Mouse (Mus musculus): ENCODE measurements at regions not wholly inside any gene's neighbourhood (a gene's known extent, or its start where the extent isn't known, plus 50 kb on each side); places are given as distances from the start of the nearest gene placed in this dataset.

DNA sequence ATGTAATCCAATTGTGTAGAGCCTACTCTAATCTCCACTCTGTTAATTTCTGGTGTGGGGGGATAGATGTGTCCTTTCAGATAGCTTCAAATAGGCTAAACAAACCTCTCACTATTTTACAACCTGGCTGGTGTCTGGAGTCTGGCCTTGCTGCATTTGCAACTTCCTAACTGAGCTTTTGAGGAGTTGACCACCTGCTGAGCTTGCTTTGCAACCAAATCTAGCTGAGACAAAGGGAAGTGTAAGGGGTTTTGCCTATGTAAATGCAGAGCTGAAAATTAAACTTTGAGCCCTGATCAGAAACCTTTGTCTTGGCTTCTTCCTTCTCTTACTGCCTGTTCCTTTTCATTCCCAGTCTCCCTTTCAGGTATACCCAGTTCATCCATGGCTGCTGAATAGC, 404.3 kb downstream of the Cetn3 start:
- no peak for DNase-seq (ENCODE audit: low read depth, low spot score)

DNA sequence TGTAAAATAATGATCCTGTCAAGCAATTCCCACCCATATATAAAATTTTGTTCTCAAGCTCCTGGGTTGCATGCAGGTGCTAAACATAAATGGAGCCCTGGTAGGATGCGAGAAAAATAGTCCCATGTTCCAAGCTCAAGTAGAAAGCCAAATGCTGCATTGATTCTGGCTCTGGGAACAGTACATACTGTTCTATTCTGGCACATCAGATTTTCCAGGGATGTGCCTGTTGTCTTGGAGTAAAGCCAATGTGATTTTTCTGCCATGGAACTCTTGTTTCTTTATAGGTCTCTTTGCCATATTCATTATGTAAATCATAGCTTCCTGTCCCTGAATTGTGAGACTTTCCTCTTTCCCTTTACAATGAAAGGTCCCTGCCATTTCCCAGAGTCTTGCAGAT, 417.9 kb downstream of the Cetn3 start:
- DNase-seq (ENCODE audit: low read depth, low spot score) = no peak

DNA sequence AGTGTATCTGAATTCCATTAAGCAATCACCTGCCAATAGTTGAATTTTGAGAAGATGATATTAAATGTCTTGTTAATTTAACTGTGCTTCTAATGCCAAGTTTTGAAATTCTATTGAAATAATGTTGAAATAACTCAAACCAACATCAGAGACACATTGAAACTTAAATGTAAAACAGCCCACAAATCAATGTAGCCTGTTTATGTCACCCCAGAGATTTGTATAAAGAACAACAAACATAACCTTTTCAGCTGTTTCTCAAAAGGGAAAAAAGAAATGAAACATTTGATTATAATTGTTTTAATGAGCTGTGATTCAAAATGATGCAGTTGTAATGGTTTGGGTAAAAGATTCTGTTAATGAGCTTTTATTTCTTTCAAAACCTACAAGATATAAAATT, 442.6 kb downstream of the Cetn3 start:
- DNase-seq (ENCODE audit: low read depth, low spot score) = no peak

DNA sequence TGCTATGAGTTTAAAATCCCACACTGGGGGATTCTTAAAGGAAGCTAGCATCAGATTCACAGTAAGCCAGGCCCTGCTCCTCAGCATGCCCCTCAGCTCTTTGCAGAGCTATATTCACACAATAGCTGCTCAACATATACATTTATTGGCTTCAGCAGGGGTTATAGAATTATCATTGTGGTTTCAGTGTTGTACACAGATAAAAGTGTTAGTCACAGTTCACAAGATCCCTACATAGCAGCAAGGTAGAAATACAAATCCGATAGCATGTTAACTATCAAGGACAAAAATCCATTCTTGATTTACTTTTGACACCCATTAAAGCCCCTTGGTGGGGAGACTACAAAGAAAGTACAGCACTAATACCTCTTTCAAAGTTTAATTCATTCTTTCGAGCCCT, 451.0 kb downstream of the Cetn3 start:
- no peak for DNase-seq (ENCODE audit: low read depth, low spot score)

DNA sequence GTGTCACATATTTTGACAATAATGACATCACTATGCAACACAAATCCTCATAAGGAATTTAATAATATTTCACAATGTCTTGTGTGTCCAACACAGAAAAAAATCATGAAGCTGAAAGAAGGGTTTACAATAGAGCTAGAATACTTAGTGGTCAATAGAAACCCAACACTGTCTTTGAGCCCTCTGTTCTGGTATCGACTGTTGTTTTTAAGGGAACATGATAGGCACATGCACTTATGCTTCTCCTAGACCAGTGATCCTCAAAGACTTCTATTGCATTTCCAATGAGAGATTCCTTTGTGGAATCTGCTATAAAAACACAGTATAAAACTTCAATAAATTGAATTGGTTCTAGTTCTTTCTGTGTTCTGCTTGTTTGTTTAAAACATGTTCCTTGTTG, 463.4 kb downstream of the Cetn3 start:
- no peak for DNase-seq (ENCODE audit: low read depth, low spot score)

DNA sequence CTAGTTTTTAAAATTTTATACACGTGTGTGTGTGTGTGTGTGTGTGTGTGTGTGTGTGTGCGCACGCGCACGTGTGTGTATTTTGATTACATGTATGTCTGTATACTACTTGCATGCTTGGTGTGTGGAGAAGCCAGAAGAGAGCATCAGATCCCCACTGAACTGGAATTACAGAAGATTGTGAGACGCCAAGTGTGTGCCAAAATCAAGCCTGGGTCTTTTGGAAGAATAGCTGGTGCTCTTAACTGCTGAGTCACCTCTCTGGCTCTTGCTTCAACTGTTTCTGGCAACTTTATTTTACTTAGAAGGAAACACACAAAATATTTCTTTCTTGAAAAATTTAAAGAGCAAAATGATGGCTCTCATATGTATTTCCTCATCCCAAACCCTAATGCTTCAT, 467.5 kb downstream of the Cetn3 start:
- no peak for DNase-seq (ENCODE audit: low read depth, low spot score)

DNA sequence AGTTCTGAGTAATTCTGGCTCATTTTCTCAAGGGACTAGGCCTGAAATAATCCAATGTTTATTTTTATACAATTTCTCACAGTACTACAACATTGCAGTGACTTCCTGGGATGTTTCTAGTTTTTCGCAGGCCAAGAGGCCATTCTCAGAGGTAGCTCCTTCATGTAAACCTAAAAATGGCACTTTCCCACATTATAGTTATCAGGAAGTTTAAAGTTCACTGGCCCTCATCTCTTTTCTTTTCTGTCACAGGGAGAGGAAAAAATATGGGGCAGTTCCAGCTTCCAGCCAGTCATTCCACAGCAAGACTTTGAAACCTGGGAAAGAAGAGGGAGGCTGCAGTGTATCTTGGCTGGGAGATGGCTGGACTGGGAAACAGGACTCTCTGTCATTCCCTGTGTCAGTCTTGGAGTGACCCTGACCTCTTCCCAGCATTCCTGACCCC, 475.6 kb downstream of the Cetn3 start:
- DNase-seq (ENCODE audit: low read depth, low spot score) = no peak

DNA sequence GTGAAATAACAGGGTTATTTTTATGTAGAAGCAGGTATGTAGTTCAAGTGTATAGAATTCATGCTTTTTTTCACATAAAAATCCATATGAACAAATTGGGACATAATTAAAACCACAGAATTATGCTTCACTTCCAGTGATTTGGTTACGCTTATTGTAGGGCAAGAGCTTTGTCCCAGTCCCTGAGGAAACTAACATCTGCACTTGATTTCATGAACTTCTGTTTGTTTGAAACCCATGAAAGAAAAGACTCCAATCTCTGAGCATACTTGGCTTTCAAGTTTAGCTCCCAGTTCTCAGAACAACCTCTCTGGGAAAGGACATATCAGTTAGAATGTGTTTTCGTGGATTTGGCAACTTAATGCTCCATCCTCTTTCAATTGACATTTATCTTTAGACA, 481.4 kb downstream of the Cetn3 start:
- no peak for DNase-seq (ENCODE audit: low read depth, low spot score)

DNA sequence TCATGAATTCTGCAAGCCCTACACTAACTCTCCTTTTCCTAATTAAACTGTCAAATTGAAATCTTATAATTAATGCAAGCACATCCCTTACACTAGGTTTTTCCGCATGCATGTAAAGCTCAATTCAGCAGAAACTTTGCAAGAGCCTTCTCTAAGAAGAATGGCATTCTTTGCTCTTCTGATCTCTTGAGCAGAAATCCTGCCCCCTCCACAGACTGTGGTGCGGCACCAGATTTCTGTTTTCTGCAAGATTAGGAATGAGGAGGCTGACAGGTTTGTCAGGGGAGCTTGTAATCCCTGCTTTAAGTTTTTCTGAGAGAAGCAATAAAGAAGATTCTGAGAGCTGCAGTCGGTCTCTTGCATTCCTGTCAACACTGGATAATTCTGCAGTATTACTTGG, 482.3 kb downstream of the Cetn3 start:
- no peak for DNase-seq (ENCODE audit: low read depth, low spot score)

DNA sequence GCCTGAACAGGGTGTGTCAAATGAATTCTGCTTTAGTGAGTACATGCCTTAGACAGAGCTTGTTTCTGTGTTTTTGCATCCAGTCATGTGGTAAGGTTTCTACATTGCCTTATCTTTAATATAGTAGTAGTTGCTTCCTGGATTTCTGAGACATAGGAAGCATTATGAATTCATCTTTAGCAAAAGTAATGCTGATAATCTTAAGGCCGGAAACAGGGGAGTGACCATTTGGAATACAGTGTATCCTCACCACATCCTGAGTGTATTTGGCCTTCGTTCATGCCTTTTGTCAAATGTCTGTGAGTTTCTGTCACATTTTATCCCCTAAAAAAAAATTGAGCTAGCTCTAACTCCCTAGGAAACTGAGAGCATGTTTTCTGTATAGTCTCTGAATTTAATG, 482.9 kb downstream of the Cetn3 start:
- DNase-seq (ENCODE audit: low read depth, low spot score) = no peak

DNA sequence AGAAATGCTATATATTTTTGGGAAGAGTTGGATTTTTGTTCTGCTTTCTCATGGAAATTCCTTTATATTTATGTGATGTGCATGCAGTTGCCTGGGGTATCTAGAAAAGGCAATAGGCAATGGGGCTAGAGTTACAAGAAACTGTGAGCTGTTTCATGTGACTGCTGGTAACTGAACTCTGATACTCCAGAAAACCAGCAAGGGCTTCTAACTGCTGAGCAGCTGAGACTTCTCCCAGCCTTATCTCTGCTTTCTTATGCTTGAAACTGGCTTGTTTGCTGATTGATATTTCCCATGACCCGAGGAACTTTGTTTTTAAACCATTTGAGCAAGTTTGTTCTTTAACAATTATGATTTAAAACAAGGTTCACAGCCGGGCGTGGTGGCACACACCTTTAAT, 491.9 kb downstream of the Cetn3 start:
- DNase-seq (ENCODE audit: low read depth, low spot score) = no peak

DNA sequence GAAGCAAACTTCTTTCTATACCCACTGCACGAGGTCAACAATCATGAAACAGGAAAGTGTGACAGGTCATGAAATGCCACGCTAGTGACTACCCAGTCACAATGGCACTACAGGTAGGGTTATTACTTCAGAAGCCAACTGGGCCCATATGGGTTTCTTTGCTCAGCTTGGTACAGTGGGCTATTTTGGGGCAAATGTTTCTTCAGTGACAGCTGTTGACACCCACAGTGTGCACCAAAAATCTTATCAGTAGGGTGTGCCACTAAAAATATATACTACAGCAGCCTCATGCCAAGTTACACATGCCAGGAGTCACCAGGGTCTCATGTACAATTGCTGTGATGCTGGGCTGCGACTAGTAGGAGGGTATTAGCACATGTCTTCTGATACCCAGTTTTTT, 493.1 kb downstream of the Cetn3 start:
- no peak for DNase-seq (ENCODE audit: low read depth, low spot score)

DNA sequence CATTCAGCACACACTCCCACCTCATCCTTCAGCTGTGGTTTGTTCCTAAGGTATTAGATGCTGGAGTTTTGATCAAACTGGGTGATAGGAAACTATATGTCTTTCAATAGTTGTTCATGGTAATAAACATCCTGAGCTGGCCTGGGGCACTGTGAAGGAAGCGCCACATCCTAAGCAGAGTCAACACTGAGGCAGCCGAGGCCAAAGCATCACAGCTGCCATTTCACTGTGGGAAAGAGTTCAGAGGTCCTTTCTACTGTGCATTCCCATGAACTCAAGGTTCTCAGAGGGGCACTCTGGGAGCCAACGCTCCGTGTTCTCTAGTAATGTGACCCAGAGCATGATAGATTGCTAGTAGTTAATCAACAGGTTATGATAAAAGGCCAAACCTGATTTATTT, 497.9 kb downstream of the Cetn3 start:
- no peak for DNase-seq (ENCODE audit: low read depth, low spot score)

DNA sequence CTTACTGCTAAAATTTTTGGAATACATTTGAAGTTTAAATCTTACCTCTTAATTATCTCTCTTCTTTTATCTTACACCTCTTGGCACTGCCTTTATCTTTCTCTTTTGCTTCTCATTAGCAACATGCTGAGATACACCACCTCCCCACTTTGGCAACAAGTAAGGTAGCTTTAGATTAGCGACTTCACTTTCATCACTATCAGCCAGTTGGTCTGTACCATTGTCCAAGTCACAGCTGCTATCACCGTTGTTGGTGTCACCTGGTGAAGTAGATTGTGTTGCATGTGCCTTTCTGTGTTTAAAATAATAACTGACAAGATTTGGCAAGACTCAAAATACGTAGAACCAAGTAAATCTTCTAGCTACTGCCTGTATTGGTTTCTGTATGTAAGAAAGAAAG, 513.0 kb downstream of the Cetn3 start:
- no peak for DNase-seq (ENCODE audit: low read depth, low spot score)

DNA sequence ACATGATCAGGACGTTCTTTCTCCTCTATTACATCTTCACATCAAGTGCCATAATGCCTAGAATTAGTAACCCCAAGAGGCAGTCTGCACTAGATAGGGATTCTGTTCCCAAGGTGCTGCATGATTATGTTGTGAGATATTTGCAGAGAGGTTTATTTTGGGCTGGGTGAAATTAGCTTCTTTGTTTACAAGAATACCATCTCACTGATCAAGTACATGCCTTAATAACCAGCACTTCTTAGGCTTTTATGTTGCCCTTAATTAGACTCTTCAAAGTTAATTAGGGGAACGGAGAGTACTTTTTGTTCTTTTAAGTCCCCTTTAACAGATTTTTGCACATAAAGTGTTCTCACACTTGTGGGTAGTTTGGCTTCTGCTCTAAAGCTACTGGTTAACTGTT, 521.4 kb downstream of the Cetn3 start:
- no peak for DNase-seq (ENCODE audit: low read depth, low spot score)

DNA sequence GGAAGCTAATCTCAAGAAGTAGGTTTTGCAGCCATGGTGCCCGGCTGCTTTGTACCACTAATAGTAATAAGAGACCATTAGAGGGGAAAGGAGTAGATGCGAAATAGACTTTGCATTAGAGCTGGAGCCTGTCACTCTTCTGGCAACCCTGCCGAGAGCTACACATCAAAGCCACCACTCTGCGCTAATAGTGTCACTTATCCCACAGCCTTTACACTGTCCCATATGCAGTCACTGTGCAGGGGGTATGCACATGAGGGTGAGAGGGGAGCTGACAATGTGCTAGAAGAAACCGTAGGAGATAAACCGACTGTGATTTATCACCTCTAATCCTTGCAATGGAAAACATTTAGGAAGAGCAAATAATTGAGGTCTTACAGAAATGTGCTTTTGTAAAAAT, 522.2 kb downstream of the Cetn3 start:
- DNase-seq (ENCODE audit: low read depth, low spot score) = no peak

DNA sequence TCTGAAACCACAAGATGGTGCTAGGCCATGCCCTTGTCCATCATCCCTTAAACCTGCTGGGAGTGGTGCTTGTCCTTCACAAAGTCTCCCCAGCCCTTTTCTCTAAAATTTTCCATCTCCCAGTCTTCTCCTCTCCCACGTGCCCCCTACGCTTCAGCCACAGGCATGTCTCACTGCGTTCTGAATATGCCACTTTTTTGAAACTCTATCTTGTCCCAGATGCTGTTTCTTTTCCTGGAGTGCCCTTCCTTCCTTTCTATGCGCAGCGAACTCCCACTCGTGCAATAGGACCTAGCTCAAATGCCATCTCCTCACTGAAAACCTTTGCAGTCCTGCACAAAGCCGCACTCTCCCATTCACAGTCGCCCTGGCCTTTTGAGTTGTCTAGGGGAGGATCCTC, 525.5 kb downstream of the Cetn3 start:
- no peak for DNase-seq (ENCODE audit: low read depth, low spot score)

DNA sequence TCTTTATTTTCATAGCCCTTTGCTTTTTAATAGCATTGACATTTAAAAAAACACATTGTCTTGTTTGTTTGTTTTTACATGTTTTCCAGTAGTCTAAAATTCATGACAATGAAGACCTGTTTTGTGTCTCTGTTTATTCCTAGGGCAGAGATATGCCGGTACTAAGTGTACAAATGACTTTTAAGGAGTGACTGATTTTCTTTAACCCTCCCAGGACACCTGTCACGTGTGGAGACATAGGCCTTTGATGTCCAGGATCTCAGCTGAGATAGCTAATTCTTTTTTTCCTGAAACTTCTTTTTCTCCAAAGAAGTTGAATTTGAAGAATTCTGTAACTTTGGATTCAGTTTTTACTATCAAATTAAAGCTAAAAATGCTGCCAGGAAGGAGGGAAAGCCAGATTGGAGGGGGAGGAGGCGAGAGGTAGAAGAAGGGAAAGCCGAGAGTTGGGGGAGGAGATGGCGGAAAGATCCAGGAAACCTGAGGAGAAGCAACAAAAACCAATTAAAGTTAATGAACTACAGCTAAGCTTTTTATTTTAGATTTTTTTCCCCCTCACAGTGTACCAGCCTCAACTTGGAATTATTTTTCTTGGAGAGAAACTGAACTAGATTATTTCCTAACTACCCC, 533.8 kb downstream of the Cetn3 start:
- no peak for DNase-seq (ENCODE audit: low read depth, low spot score)

DNA sequence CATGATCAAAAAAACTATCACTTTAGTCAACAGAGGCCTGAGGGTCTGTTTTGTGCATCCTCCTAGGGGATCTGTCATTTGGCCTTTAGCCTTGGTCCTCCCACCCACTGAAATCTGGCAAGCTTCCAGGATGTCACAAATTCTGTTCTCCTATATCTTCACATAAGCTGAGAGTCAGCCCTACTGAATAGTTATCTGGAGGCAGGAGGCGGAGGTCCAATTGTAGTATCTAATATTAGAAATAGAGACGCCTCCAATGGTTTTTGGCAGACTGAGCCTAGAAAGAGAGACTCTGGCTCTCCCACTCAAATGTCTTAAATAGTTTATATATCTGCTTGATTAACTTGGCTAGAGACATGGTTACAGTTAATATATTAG, 534.3 kb downstream of the Cetn3 start:
- no peak for DNase-seq (ENCODE audit: low read depth, low spot score)

DNA sequence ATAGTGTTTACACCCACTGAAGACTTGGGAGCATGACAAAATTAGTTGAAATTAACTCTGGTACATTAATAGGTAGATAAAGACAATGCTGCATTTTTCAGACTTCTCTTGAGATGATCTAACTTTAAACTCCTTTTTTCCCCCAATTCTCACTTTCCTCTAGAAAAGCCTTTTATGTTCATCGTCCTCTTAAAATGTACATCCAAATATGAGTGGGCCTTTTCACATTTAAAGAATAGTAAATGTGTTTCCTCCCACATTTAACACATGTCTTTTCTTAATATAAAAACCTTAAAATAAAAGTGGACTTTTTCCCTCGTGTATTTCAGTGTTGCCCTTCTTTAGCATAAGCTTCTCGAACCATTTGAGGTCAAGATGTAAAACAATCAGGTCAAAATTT, 535.5 kb downstream of the Cetn3 start:
- DNase-seq (ENCODE audit: low read depth, low spot score) = no peak

DNA sequence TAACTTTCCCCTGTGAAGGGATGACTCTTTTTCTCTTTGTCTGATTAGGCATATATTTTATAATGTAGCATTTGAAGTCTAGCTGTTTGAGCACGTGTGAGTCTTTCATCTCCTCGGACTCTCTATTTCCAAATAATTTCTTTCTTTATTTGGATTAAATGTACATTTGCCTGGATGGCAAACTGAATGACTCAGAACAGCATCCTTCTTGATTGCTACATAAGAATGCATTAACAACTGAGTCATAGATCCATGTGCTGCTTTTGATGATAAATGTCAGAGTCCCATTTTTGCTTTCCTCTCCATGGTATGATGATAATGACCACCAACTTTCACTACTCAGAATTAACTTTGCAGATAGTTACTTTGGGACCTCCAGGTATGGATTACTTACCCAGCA, 571.5 kb downstream of the Cetn3 start:
- DNase-seq (ENCODE audit: low read depth, low spot score) = no peak

DNA sequence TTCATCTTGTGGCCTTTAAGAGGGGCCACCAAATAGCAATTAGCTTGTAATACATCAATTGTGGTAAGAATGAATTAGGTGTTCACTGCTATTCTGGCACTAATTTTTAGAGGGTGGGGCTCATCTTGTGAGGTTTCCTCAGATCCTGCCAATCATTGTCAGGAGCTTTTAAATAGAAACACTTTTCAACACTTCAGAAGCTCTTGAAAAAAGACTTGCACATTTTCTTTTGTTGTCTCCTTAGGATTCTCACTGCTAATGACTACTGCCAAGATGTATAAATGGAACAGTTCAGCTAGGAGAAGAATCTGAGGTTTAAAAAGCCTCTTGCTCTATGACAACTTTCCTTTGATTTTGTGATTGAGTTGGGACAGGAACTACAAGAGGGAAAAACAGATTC, 572.4 kb downstream of the Cetn3 start:
- no peak for DNase-seq (ENCODE audit: low read depth, low spot score)

DNA sequence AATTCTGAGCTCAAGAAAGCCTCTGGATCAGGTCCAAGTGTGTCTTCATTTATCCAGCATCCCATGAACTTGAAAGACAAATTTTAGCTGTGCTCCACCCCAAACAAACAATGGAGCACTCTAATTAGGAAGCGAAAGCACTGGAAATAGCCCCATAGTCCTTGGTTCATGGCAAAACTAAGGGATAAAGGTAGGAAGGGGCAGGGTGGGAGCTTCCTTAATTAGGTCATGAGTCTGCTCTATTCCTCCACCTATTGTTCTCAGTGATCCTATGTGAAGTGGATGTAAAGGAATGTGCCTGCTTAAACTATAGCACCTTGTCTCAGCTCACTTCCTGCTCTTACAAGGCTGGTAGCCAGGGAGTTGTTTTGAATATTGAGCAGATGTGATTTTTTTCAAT, 576.6 kb downstream of the Cetn3 start:
- no peak for DNase-seq (ENCODE audit: low read depth, low spot score)

DNA sequence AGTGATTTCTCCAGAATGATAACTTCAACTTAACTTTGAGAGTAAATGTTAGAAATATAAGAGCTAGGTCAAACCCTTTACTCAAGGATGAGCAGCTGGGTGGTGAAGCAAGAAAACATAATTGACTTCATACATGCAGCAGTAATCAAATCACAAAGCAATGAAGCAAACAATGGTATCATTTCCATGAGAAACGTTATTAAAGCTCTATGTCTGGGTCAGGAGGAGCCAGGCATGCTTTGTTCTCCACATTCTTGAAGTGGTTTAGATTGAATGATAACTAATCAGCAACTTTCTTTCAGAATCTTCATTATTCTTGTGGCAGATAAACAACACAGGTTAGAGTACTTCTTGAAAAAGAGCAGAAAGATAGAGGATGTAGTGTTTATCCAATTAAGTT, 577.8 kb downstream of the Cetn3 start:
- DNase-seq (ENCODE audit: low read depth, low spot score) = no peak

DNA sequence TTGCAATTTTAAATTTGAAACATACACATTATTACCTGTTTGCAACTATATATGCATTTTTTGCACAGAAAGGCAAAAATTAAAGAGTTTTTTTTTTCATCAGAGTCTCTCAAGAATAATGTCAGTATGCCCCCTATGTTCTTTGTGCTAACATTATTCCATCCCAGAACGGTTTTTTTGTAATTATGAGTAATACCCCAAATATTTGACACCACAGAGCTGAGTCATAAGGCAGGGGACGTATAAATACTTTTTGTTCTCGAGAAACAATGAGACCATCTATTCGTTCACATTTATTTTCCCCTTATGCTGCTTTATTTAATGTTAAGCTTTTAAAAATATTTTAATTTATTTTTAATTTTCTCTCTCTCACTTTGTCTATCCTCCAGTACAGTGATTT, 578.5 kb downstream of the Cetn3 start:
- no peak for DNase-seq (ENCODE audit: low read depth, low spot score)
